Mouse (Mus musculus) small intestine, adult 2 months (tissue): ENCODE results near the gene Ptpn14. TPM values are rescaled to one million over a fixed set of nuclear protein-coding genes. Genes with fewer than 3 reads are reported as not detected.

Experiments
- H3K27ac ChIP-seq: fragments of 200-500 bp; 2 replicates; pipeline ENCODE4 v1.5.1; 2012; ENCODE audit warnings: low read depth, low read length, control low read depth, inconsistent platforms; ENCODE audit not compliant: insufficient read depth
- H3K27me3 ChIP-seq: fragments of 200-500 bp; 2 replicates; pipeline ENCODE4 v1.6.1; 2012; ENCODE audit warnings: mild to moderate bottlenecking, moderate library complexity, low read length, inconsistent platforms; ENCODE audit not compliant: control insufficient read depth, insufficient read depth
- H3K36me3 ChIP-seq: fragments of 200-500 bp; 2 replicates; pipeline ENCODE4 v1.6.1; 2012; ENCODE audit warnings: mild to moderate bottlenecking, low read length, control low read depth, inconsistent platforms; ENCODE audit not compliant: control insufficient read depth, insufficient read depth
- H3K4me1 ChIP-seq: fragments of 200-500 bp; 2 replicates; pipeline ENCODE4 v1.6.1; 2012; ENCODE audit warnings: low read length, inconsistent platforms, mixed read lengths; ENCODE audit not compliant: control insufficient read depth, insufficient read depth, insufficient read length
- H3K4me3 ChIP-seq: fragments of 200-500 bp; 2 replicates; pipeline ENCODE4 v1.5.1; 2012; ENCODE audit warnings: low read depth, mild to moderate bottlenecking, control low read depth, inconsistent platforms, low read length, moderate library complexity
- CTCF ChIP-seq: fragments of 200-500 bp; IDR thresholded peaks from 2 replicates; pipeline ENCODE4 v1.5.1; 2012; ENCODE audit warnings: low read depth, mild to moderate bottlenecking, control low read depth, inconsistent platforms, low read length, moderate library complexity, mixed read lengths; ENCODE audit not compliant: insufficient replicate concordance, insufficient read length; ENCODE audit errors: extremely low read depth
- POLR2A ChIP-seq: fragments of 200-500 bp; IDR thresholded peaks from 2 replicates; pipeline ENCODE4 v1.6.1; 2012; ENCODE audit warnings: low read depth, mild to moderate bottlenecking, control low read depth, inconsistent platforms, low read length, moderate library complexity
- WGBS: fragments of 180-500 bp; shearing (Covaris S2); methylation state at CpG from one replicate; pipeline ENCODE4 v1.1.7; 2018; 5-methylcytosine and 5-hydroxymethylcytosine counted together
- polyA plus RNA-seq: library from polyadenylated mRNA; depleted of rRNA; stranded (reverse); fragments of >200 nt; gene quantifications from 2 replicates; pipeline ENCODE4 v1.2.3, GENCODE M21; 2012

Ptpn14 gene
- polyA plus RNA-seq, 1 experiment: 2.5 TPM

DNA sequence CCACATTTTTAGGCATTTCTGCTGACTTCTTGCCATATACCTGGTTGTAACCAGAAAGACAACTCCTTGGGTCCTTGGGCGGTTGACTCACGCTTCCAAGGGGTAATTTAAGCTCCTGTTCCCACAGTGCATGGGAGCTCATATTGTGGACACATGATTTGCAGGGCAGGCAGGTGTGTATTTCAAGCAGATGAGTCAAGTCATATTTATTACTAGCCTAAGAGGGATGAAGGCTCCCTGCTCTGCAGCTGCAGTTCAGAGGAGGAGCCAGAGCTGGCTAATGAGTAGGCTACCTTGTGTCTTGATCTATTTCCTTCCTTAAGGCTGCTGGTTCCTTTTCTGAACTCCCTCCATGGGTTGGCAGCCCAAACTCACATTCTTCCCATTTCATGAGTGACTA lies 83.7 kb downstream of the Ptpn14 start:
- H3K27me3 ChIP-seq: no peaks in the 10 kb centered on the region
- TF ChIP-seq CTCF (no peak), POLR2A (no peak)

GRCm38 (mm10) chr1:189814385-189814784 lies 86.3 kb downstream of the Ptpn14 start:
- peaks cover 9% of the 10 kb centered on the region; the same call in 1 of the 2 replicates for H3K4me1 ChIP-seq
- TF ChIP-seq CTCF (no peak), POLR2A (no peak)
- 82% methylated on average over 4 of the region's 4 CpGs for WGBS

More for the DNA sequence above, 83.7 kb downstream of the Ptpn14 start:
- 63% methylated on average over 2 of the region's 2 CpGs for WGBS
- no peaks in the 10 kb centered on the region for H3K36me3 ChIP-seq
- no peak overlapping the region for H3K4me3 ChIP-seq
- peaks cover 4% of the 10 kb centered on the region; the same call in 1 of the 2 replicates for H3K4me1 ChIP-seq
- no peak overlapping the region for H3K27ac ChIP-seq

DNA sequence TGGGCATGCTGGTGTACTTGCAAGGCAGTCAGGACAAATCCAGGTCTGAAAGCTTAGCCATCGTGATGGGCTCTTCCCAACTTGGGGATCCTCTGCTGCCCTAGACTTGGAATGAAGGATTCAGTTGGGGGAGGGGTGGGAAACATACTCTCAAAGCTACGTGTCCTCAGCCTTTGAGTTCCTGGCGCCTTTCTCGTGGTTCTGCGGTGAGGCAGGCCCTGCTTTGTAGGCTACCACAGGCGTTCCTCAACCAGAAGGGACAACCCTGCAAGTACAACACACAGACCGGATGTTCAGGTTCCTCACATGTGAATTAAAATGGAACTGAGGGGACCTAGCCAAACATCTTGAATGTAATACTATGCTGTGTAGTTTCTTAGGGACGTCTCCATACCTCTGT lies 89.0 kb downstream of the Ptpn14 start:
- WGBS: 75% methylated on average over 8 of the region's 8 CpGs
- H3K27me3 ChIP-seq: no peaks in the 10 kb centered on the region
- H3K36me3 ChIP-seq: no peaks in the 10 kb centered on the region
- 0 out of 2 replicates have a peak overlapping the region, but pooled peaks have one; percentile 18 for H3K27ac ChIP-seq
- H3K4me1 ChIP-seq: peaks cover 14% of the 10 kb centered on the region; the same call in 1 of the 2 replicates
- TF ChIP-seq POLR2A: no peak
- TF ChIP-seq CTCF: no peak
- H3K4me3 ChIP-seq: no peak overlapping the region

More at GRCm38 (mm10) chr1:189814385-189814784, 86.3 kb downstream of the Ptpn14 start:
- H3K4me3 ChIP-seq: no peak overlapping the region
- H3K27ac ChIP-seq: no peak overlapping the region
- no peaks in the 10 kb centered on the region for H3K27me3 ChIP-seq
- no peaks in the 10 kb centered on the region for H3K36me3 ChIP-seq

- Histone ChIP-seq H3K27me3 (no peaks in the 10 kb centered on the region), H3K4me1 (peaks cover 14% of the 10 kb centered on the region; the same call in 1 of the 2 replicates), H3K4me3 (no peak overlapping the region), H3K27ac (peak overlapping the region; percentile 12; the same call in 1 of the 2 replicates), H3K36me3 (no peaks in the 10 kb centered on the region)
- TF ChIP-seq POLR2A (no peak), CTCF (no peak)
- 79% methylated on average over 9 of the region's 9 CpGs for WGBS
Observed at GRCm38 (mm10) chr1:189817810-189818209, 89.7 kb downstream of the Ptpn14 start.

DNA sequence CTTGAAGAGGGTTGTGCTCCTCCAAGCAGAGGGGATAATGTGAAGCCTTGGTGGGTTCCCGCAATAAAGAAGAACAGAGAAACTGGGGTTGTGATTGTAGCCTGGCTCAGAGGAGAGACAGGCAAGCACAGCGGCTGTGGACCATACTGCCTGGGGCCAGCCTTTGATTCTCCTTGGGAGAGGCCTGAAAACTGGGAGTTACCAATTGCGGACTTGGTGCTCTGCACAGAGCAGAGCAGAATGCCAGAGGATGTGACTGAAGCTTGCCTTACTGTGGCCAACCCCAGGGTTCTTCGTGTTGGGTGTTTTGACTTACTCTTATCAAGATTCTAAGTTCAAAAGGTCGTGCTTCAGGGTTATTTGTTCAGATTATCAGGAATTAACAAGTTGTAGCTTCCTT lies 92.0 kb downstream of the Ptpn14 start:
- no peaks in the 10 kb centered on the region for H3K27me3 ChIP-seq
- no peak overlapping the region for H3K27ac ChIP-seq
- 43% methylated on average over 5 of the region's 5 CpGs for WGBS
- TF ChIP-seq POLR2A: no peak
- TF ChIP-seq CTCF: no peak
- no peaks in the 10 kb centered on the region for H3K36me3 ChIP-seq
- H3K4me1 ChIP-seq: peaks cover 14% of the 10 kb centered on the region; the same call in 1 of the 2 replicates
- no peak overlapping the region for H3K4me3 ChIP-seq

DNA sequence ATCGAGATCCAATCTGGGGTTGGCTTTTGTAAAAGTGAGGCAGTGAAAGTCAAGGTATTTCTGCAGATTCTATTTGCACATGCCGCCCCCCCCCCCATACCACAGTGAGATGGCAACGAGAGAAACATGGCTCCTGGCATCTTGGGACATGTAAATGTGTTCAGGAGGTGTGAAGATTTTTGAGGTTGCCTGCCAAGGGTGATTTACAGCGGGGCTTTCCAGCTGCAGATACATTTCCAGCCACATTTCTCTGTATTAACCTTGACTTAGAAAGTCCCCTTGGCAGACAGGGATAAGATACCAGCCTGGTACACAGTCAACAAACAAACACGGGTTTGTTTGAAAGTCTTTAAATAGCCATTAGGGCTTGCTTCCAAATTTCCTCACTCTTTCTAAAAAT lies 96.4 kb downstream of the Ptpn14 start:
- no peak overlapping the region for H3K4me3 ChIP-seq
- H3K27me3 ChIP-seq: no peaks in the 10 kb centered on the region
- peaks cover 5% of the 10 kb centered on the region; the same call in 1 of the 2 replicates for H3K4me1 ChIP-seq
- TF ChIP-seq CTCF: no peak
- TF ChIP-seq POLR2A: no peak
- H3K36me3 ChIP-seq: no peaks in the 10 kb centered on the region
- no peak overlapping the region for H3K27ac ChIP-seq
- 72% methylated on average over 5 of the region's 5 CpGs for WGBS

DNA sequence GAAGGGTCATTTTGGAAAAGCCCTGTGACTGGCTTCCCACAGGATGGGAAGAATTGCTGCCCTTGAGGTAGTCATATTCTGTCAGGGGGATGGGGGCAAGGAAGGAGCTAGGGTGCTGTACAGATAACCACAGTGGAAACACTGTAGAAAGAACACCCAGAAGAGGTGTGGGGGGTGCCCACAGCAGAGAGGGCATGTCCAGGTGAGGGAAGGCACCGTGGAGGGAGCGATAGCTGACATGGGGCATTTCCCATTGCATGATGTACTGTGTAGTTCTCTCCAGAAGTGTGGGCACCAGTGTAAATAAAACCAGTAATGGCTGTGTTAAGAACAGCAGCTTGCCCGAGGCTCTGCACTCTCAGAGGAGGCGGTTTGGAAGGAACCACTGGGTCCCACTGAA lies 102.3 kb downstream of the Ptpn14 start:
- Histone ChIP-seq H3K4me3 (no peak overlapping the region), H3K27ac (no peak overlapping the region), H3K4me1 (no peaks in the 10 kb centered on the region; the same call in 1 of the 2 replicates), H3K27me3 (no peaks in the 10 kb centered on the region), H3K36me3 (no peaks in the 10 kb centered on the region)
- WGBS: 36% methylated on average over 4 of the region's 4 CpGs
- TF ChIP-seq POLR2A (no peak), CTCF (no peak)
